Mouse (Mus musculus) c-Kit-positive CD71-positive TER-119-positive erythroid progenitor cells, embryonic 14.5 days (primary cell): ENCODE measurements at regions not wholly inside any gene's neighbourhood (a gene's known extent, or its start where the extent isn't known, plus 50 kb on each side); places are given as distances from the start of the nearest gene placed in this dataset.
A peak's percentile ranks its signal among the peaks of the same experiment; 100 is the strongest.

Source experiments
- DNase-seq: peaks from one replicate; pipeline ENCODE4 v3.0.0-alpha.2; 2013; ENCODE audit warnings: low spot score

GRCm38 (mm10) chr11:57583636-57584277 is 61.5 kb upstream of the Galnt10 start:
- DNase-seq = no peak

GRCm38 (mm10) chr11:57585646-57586045 is 59.6 kb upstream of the Galnt10 start:
- peak; percentile 10 for DNase-seq

- no peak for DNase-seq
Measured at GRCm38 (mm10) chr11:57592228-57592748, 53.0 kb upstream of the Galnt10 start.
